Mouse (Mus musculus): Measurements from ENCODE around the gene Shmt2. TPM values are rescaled to one million over a fixed set of nuclear protein-coding genes. Genes with fewer than 3 reads are reported as not detected.

Gene Shmt2
- total RNA-seq (2017): 72.9 and 77.9 TPM in 2 replicates

- ATAC-seq (replicated peaks in 1 of 2; ENCODE audit: insufficient read depth in 1 of 2, low FRiP score in 2 of 2, low TSS enrichment in 1 of 2, low read depth in 1 of 2, poor library complexity in 2 of 2, severe bottlenecking in 2 of 2): peak; percentile 34 to 39; a peak in 2 of 4 replicates
Observed at GRCm38 (mm10) chr10:127522088-127522581, at the start of gene Shmt2. Shmt2 (minus strand) TSS chr10:127522444.

- no peak for ATAC-seq (replicated peaks in 1 of 2; ENCODE audit: insufficient read depth in 1 of 2, low FRiP score in 2 of 2, low TSS enrichment in 1 of 2, low read depth in 1 of 2, poor library complexity in 2 of 2, severe bottlenecking in 2 of 2)
Observed at GRCm38 (mm10) chr10:127570937-127571641, 48.8 kb upstream of the Shmt2 start.

- ATAC-seq (replicated peaks in 1 of 2; ENCODE audit: insufficient read depth in 1 of 2, low FRiP score in 2 of 2, low TSS enrichment in 1 of 2, low read depth in 1 of 2, poor library complexity in 2 of 2, severe bottlenecking in 2 of 2): no peak; a peak in 1 of 4 replicates
Observed at GRCm38 (mm10) chr10:127570384-127570783, 48.1 kb upstream of the Shmt2 start.

- peak; percentile 74 for ATAC-seq (replicated peaks in 1 of 2; ENCODE audit: insufficient read depth in 1 of 2, low FRiP score in 2 of 2, low TSS enrichment in 1 of 2, low read depth in 1 of 2, poor library complexity in 2 of 2, severe bottlenecking in 2 of 2)
Observed at GRCm38 (mm10) chr10:127569450-127569849, 47.2 kb upstream of the Shmt2 start.

- no peak for ATAC-seq (replicated peaks in 1 of 2; ENCODE audit: insufficient read depth in 1 of 2, low FRiP score in 2 of 2, low TSS enrichment in 1 of 2, low read depth in 1 of 2, poor library complexity in 2 of 2, severe bottlenecking in 2 of 2)
Observed at GRCm38 (mm10) chr10:127566553-127567326, 44.5 kb upstream of the Shmt2 start.

- peak; percentile 30 to 66 for ATAC-seq (replicated peaks in 1 of 2; ENCODE audit: insufficient read depth in 1 of 2, low FRiP score in 2 of 2, low TSS enrichment in 1 of 2, low read depth in 1 of 2, poor library complexity in 2 of 2, severe bottlenecking in 2 of 2)
Observed at GRCm38 (mm10) chr10:127564301-127564700, 42.1 kb upstream of the Shmt2 start.

- ATAC-seq (replicated peaks in 1 of 2; ENCODE audit: insufficient read depth in 1 of 2, low FRiP score in 2 of 2, low TSS enrichment in 1 of 2, low read depth in 1 of 2, poor library complexity in 2 of 2, severe bottlenecking in 2 of 2): peak; percentile 85 to 94
Observed at GRCm38 (mm10) chr10:127563840-127564239, 41.6 kb upstream of the Shmt2 start.

- no peak for ATAC-seq (replicated peaks in 1 of 2; ENCODE audit: insufficient read depth in 1 of 2, low FRiP score in 2 of 2, low TSS enrichment in 1 of 2, low read depth in 1 of 2, poor library complexity in 2 of 2, severe bottlenecking in 2 of 2)
Observed at GRCm38 (mm10) chr10:127561145-127561544, 38.9 kb upstream of the Shmt2 start.

GRCm38 (mm10) chr10:127557397-127557796 is 35.2 kb upstream of the Shmt2 start:
- ATAC-seq (replicated peaks in 1 of 2; ENCODE audit: insufficient read depth in 1 of 2, low FRiP score in 2 of 2, low TSS enrichment in 1 of 2, low read depth in 1 of 2, poor library complexity in 2 of 2, severe bottlenecking in 2 of 2): no peak

GRCm38 (mm10) chr10:127555703-127556102 is 33.5 kb upstream of the Shmt2 start:
- peak; percentile 33 to 35; a peak in 1 of 4 replicates for ATAC-seq (replicated peaks in 1 of 2; ENCODE audit: insufficient read depth in 1 of 2, low FRiP score in 2 of 2, low TSS enrichment in 1 of 2, low read depth in 1 of 2, poor library complexity in 2 of 2, severe bottlenecking in 2 of 2)

- ATAC-seq (replicated peaks in 1 of 2; ENCODE audit: insufficient read depth in 1 of 2, low FRiP score in 2 of 2, low TSS enrichment in 1 of 2, low read depth in 1 of 2, poor library complexity in 2 of 2, severe bottlenecking in 2 of 2): no peak
Observed at GRCm38 (mm10) chr10:127549892-127550291, 27.6 kb upstream of the Shmt2 start.

- no peak for ATAC-seq (replicated peaks in 1 of 2; ENCODE audit: insufficient read depth in 1 of 2, low FRiP score in 2 of 2, low TSS enrichment in 1 of 2, low read depth in 1 of 2, poor library complexity in 2 of 2, severe bottlenecking in 2 of 2)
Observed at GRCm38 (mm10) chr10:127548236-127548635, 26.0 kb upstream of the Shmt2 start.

- no peak for ATAC-seq (replicated peaks in 1 of 2; ENCODE audit: insufficient read depth in 1 of 2, low FRiP score in 2 of 2, low TSS enrichment in 1 of 2, low read depth in 1 of 2, poor library complexity in 2 of 2, severe bottlenecking in 2 of 2)
Observed at GRCm38 (mm10) chr10:127546505-127546904, 24.3 kb upstream of the Shmt2 start.

- ATAC-seq (replicated peaks in 1 of 2; ENCODE audit: insufficient read depth in 1 of 2, low FRiP score in 2 of 2, low TSS enrichment in 1 of 2, low read depth in 1 of 2, poor library complexity in 2 of 2, severe bottlenecking in 2 of 2): no peak
Observed at GRCm38 (mm10) chr10:127544375-127544774, 22.1 kb upstream of the Shmt2 start.

- ATAC-seq (replicated peaks in 1 of 2; ENCODE audit: insufficient read depth in 1 of 2, low FRiP score in 2 of 2, low TSS enrichment in 1 of 2, low read depth in 1 of 2, poor library complexity in 2 of 2, severe bottlenecking in 2 of 2): no peak
Observed at GRCm38 (mm10) chr10:127543916-127544315, 21.7 kb upstream of the Shmt2 start.

GRCm38 (mm10) chr10:127542720-127543119 is 20.5 kb upstream of the Shmt2 start:
- ATAC-seq (replicated peaks in 1 of 2; ENCODE audit: insufficient read depth in 1 of 2, low FRiP score in 2 of 2, low TSS enrichment in 1 of 2, low read depth in 1 of 2, poor library complexity in 2 of 2, severe bottlenecking in 2 of 2): no peak

- ATAC-seq (replicated peaks in 1 of 2; ENCODE audit: insufficient read depth in 1 of 2, low FRiP score in 2 of 2, low TSS enrichment in 1 of 2, low read depth in 1 of 2, poor library complexity in 2 of 2, severe bottlenecking in 2 of 2): no peak
Observed at GRCm38 (mm10) chr10:127542084-127542483, 19.8 kb upstream of the Shmt2 start.

GRCm38 (mm10) chr10:127541510-127541909 is 19.3 kb upstream of the Shmt2 start:
- no peak for ATAC-seq (replicated peaks in 1 of 2; ENCODE audit: insufficient read depth in 1 of 2, low FRiP score in 2 of 2, low TSS enrichment in 1 of 2, low read depth in 1 of 2, poor library complexity in 2 of 2, severe bottlenecking in 2 of 2)
